In the genomic region with DNA sequence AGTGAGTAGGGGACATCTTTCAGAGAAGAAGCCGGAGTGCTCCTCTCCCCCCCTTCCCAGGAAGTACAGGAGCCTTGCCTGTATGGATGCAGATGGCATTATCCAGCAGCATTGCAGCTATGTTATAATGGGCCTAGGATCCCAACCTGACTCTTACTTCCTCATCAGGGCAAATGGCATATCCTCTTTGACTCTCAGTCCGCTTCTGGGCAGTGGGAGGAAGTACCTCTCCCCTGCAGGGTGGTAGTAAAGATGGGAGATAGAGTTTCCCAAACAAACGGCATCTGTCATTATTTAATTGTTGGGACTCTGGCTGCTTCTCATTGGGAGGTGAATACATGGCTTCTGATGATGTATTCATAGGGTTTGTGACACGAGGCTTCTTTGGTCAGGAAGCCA, we compare ENCODE assay signal across 8 mouse cellular contexts. TPM values are rescaled to one million over a fixed set of nuclear protein-coding genes. Genes with fewer than 3 reads are reported as not detected.
A peak's percentile ranks its signal among the peaks of the same experiment; 100 is the strongest.
DNase-seq lines count a peak whose midpoint lies in the region; ATAC-seq and TF ChIP-seq lines count a peak whose summit lies in the region.
"Had no signal": no experiment of that assay in that cellular context is flagged by ENCODE, and none has a peak within 500 bp of the region (broad histone marks: within the 10 kb centered on the region; RNA-seq: fewer than 3 reads in every experiment).

No protein-coding gene starts in this region.

- TF ChIP-seq POLR2A in bone marrow macrophage, adult 2 months (IDR thresholded peaks at IDR 0.05; ENCODE audit: borderline replicate concordance, low read depth, low read length), result no peak

- intact Hi-C loops in heart, postnatal 14 days (cut with DNase I), result no loop called here

- H3K4me3 ChIP-seq in heart, postnatal 0 days (ENCODE audit: low read depth, low read length), result no peak overlapping the region
- H3K4me3 ChIP-seq in C2C12 (ENCODE audit: insufficient read depth, poor library complexity, severe bottlenecking), result no peak overlapping the region
- H3K4me3 ChIP-seq in bone marrow macrophage, adult 2 months (ENCODE audit: insufficient read depth, low read length), result peak overlapping the region; percentile 47
- peak overlapping the region; percentile 31 for H3K4me3 ChIP-seq in liver, postnatal 0 days (ENCODE audit: low read depth, low read length)

- no peak overlapping the region for H3K4me2 ChIP-seq in heart, postnatal 0 days (ENCODE audit: low read depth, low read length)
- H3K4me2 ChIP-seq in liver, postnatal 0 days (ENCODE audit: low read depth, low read length), result peak overlapping the region; percentile 78

- no peaks in the 10 kb centered on the region for H3K9me3 ChIP-seq in heart, postnatal 0 days (replicated peaks; ENCODE audit: control insufficient read depth, low read length)
- H3K9me3 ChIP-seq in liver, postnatal 0 days (ENCODE audit: low read length), result no peaks in the 10 kb centered on the region

- H3K79me2 ChIP-seq in C2C12 (ENCODE audit: control insufficient read depth, insufficient read depth), result peaks cover 99% of the 10 kb centered on the region

- peaks cover 5% of the 10 kb centered on the region; the same call in 1 of the 2 replicates for H3K36me3 ChIP-seq in heart, postnatal 0 days (replicated peaks; ENCODE audit: control insufficient read depth, insufficient read depth, low read length)
- H3K36me3 ChIP-seq in C2C12 (ENCODE audit: control insufficient read depth, insufficient read depth), result peaks cover 61% of the 10 kb centered on the region
- H3K36me3 ChIP-seq in liver, postnatal 0 days (replicated peaks; ENCODE audit: insufficient read depth, low read length), result peaks cover 13% of the 10 kb centered on the region; the same call in 1 of the 2 replicates

- H3ac ChIP-seq in C2C12 (ENCODE audit: control insufficient read depth, insufficient read length, low read depth), result peak overlapping the region; percentile 34

- H3K27ac ChIP-seq in heart, postnatal 0 days (ENCODE audit: low read depth), result peak overlapping the region; percentile 64
- H3K27ac ChIP-seq in bone marrow macrophage, adult 2 months (ENCODE audit: insufficient read depth, low read depth, low read length), result peak overlapping the region; percentile 90
- H3K27ac ChIP-seq in liver, postnatal 0 days (ENCODE audit: low read depth), result peak overlapping the region; percentile 97

- H3K4me1 ChIP-seq in heart, postnatal 0 days (ENCODE audit: control insufficient read depth, insufficient read depth), result peaks cover 39% of the 10 kb centered on the region
- peaks cover 42% of the 10 kb centered on the region for H3K4me1 ChIP-seq in bone marrow macrophage, adult 2 months (ENCODE audit: control insufficient read depth, insufficient read depth, low read length)
- peaks cover 70% of the 10 kb centered on the region for H3K4me1 ChIP-seq in liver, postnatal 0 days (ENCODE audit: insufficient read depth)

- TF ChIP-seq CTCF in heart, postnatal 0 days (IDR thresholded peaks at IDR 0.05; ENCODE audit: low read depth), result no peak
- TF ChIP-seq CTCF in C2C12 (IDR thresholded peaks at IDR 0.05; ENCODE audit: control insufficient read depth, insufficient read depth, insufficient read length), result no peak
- no peak for TF ChIP-seq CTCF in bone marrow macrophage, adult 2 months (IDR thresholded peaks at IDR 0.05; ENCODE audit: low read depth, low read length)
- no peak for TF ChIP-seq CTCF in liver, postnatal 0 days (IDR thresholded peaks at IDR 0.05; ENCODE audit: low read depth)

- ATAC-seq in heart, postnatal 0 days (ENCODE audit: insufficient read depth, low read depth), result no peak
- ATAC-seq in liver, postnatal 0 days, result no peak

- DNase-seq in heart, postnatal 0 days (ENCODE audit: low spot score), result no peak
- DNase-seq in heart, postnatal 14 days, result no peak
- no peak for DNase-seq in liver, postnatal 0 days
- no peak for DNase-seq in layer of hippocampus, postnatal 25 days (ENCODE audit: extremely low spot score in 1 of 2, low spot score in 1 of 2)
- no peak for DNase-seq in right cerebral cortex, postnatal 4 days
- DNase-seq: cerebellum, postnatal 10 days had no signal

- no peaks in the 10 kb centered on the region for H3K27me3 ChIP-seq in heart, postnatal 0 days (ENCODE audit: control insufficient read depth, insufficient read depth, low read length)
- no peaks in the 10 kb centered on the region for H3K27me3 ChIP-seq in C2C12 (ENCODE audit: control insufficient read depth, insufficient read depth, insufficient read length)
- H3K27me3 ChIP-seq in liver, postnatal 0 days (ENCODE audit: insufficient read depth, low read length), result no peaks in the 10 kb centered on the region

- no peak overlapping the region for H3K9ac ChIP-seq in heart, postnatal 0 days (replicated peaks; ENCODE audit: low read depth, low read length)
- H3K9ac ChIP-seq in liver, postnatal 0 days (replicated peaks), result peak overlapping the region; percentile 65

- TF ChIP-seq EP300 in heart, postnatal 0 days (IDR thresholded peaks at IDR 0.05; ENCODE audit: low read depth), result no peak
- TF ChIP-seq EP300 in liver, postnatal 0 days (IDR thresholded peaks at IDR 0.05; ENCODE audit: low read depth), result no peak

- peaks cover 86% of the 10 kb centered on the region for H3K79me3 ChIP-seq in C2C12 (ENCODE audit: low read depth)

- WGBS in heart, postnatal 0 days, result 63% methylated on average over 4 of the region's 4 CpGs
- 31% methylated on average over 4 of the region's 4 CpGs for WGBS in liver, postnatal 0 days (ENCODE audit: insufficient replicate concordance)

TF ChIP-seq in C2C12, 6 proteins besides CTCF, POLR2A, EP300 and RAD21:
- TF ChIP-seq FOSL1 (IDR thresholded peaks at IDR 0.05; ENCODE audit: insufficient read depth, low read length, poor library complexity, severe bottlenecking), result no peak
- no peak for TF ChIP-seq CEBPB (IDR thresholded peaks at IDR 0.05; ENCODE audit: low read depth)
- TF ChIP-seq MAX (IDR thresholded peaks at IDR 0.05), result no peak
- no peak for TF ChIP-seq USF1 (IDR thresholded peaks at IDR 0.05; ENCODE audit: low read depth)
- TF ChIP-seq MYOG (IDR thresholded peaks at IDR 0.05; ENCODE audit: control insufficient read depth, extremely low read depth, insufficient read length), result no peak
- TF ChIP-seq MYOD1 (IDR thresholded peaks at IDR 0.05; ENCODE audit: control insufficient read depth, insufficient read length, low read depth), result no peak

RNA-seq across cellular contexts. Expression of gene Map2k3, which starts 4.1 kb away (rescaled TPM):
- total RNA-seq in heart, postnatal 0 days (2014; rRNA removed; ENCODE audit: low replicate concordance), result 32.6 and 35.7 TPM in 2 replicates
- polyA plus RNA-seq in heart, postnatal 0 days (2015; fragmentation: Nextera tagmentation; extraction: Ambion mirVana), result 48.3 and 48.6 TPM in 2 replicates
- 10 to 100 TPM; 71.2 to 77.8 TPM for total RNA-seq in heart, postnatal 14 days (2021)
- 183 TPM for polyA plus RNA-seq in C2C12 (2012; fragmentation: generic; extraction: Trizol)
- polyA plus RNA-seq in bone marrow macrophage, adult 2 months (2012; ENCODE audit: insufficient read depth, insufficient read length, missing spikeins), result 47.3 and 52.8 TPM in 2 replicates
- polyA plus RNA-seq in liver, postnatal 0 days (2015; fragmentation: Nextera tagmentation; extraction: Ambion mirVana), result 61.7 and 66.5 TPM in 2 replicates
- total RNA-seq in layer of hippocampus, postnatal 25 days (2021), result 10 to 100 TPM; 12.4 to 13.4 TPM

RNA-seq across cellular contexts. Expression of gene Natd1, which starts 21.4 kb away (rescaled TPM):
- 25.2 and 32.1 TPM in 2 replicates for total RNA-seq in heart, postnatal 0 days (2014; rRNA removed; ENCODE audit: low replicate concordance)
- 11.2 and 13.1 TPM in 2 replicates for polyA plus RNA-seq in heart, postnatal 0 days (2015; fragmentation: Nextera tagmentation; extraction: Ambion mirVana)
- total RNA-seq in heart, postnatal 14 days (2021), result 10 to 100 TPM; 14.5 to 17.4 TPM
- polyA plus RNA-seq in C2C12 (2012; fragmentation: generic; extraction: Trizol), result 8.4 TPM
- polyA plus RNA-seq in bone marrow macrophage, adult 2 months (2012; ENCODE audit: insufficient read depth, insufficient read length, missing spikeins), result 15.5 and 19.2 TPM in 2 replicates
- polyA plus RNA-seq in liver, postnatal 0 days (2015; fragmentation: Nextera tagmentation; extraction: Ambion mirVana), result 6.0 and 6.2 TPM in 2 replicates
- 10 to 100 TPM; 12.7 to 12.9 TPM for total RNA-seq in layer of hippocampus, postnatal 25 days (2021)

RNA-seq across cellular contexts. Expression of gene Tmem11, which starts 56.9 kb away (rescaled TPM):
- total RNA-seq in heart, postnatal 0 days (2014; rRNA removed; ENCODE audit: low replicate concordance), result 45.2 and 54.8 TPM in 2 replicates
- 56.2 and 58.6 TPM in 2 replicates for polyA plus RNA-seq in heart, postnatal 0 days (2015; fragmentation: Nextera tagmentation; extraction: Ambion mirVana)
- total RNA-seq in heart, postnatal 14 days (2021), result 10 to 100 TPM; 30.0 to 33.3 TPM
- 61.5 TPM for polyA plus RNA-seq in C2C12 (2012; fragmentation: generic; extraction: Trizol)
- 19.4 and 20.8 TPM in 2 replicates for polyA plus RNA-seq in bone marrow macrophage, adult 2 months (2012; ENCODE audit: insufficient read depth, insufficient read length, missing spikeins)
- 26.7 and 28.8 TPM in 2 replicates for polyA plus RNA-seq in liver, postnatal 0 days (2015; fragmentation: Nextera tagmentation; extraction: Ambion mirVana)
- 10 to 100 TPM; 24.9 to 29.7 TPM for total RNA-seq in layer of hippocampus, postnatal 25 days (2021)

Comparison
In these comparisons a context has a peak if more than half of its experiments do, and no peak if none do; other contexts are left out.
1. H3K4me3 ChIP-seq: peak in bone marrow macrophage, adult 2 months (single experiment) and liver, postnatal 0 days (single experiment); none in heart, postnatal 0 days (single experiment) and C2C12 (single experiment).
2. Peak in every context shown above with its lines, with median percentiles within 50 percentile points of each other: H3K27ac ChIP-seq.